Mouse (Mus musculus) testis, adult 2 months (tissue): Measurements from ENCODE around the gene Sorcs3.

Experiments used
- CTCF ChIP-seq: fragments of 200-500 bp; IDR thresholded peaks from 2 replicates; pipeline ENCODE4 v1.5.1; 2012; ENCODE audit warnings: low read depth, mild to moderate bottlenecking, inconsistent platforms, low read length, moderate library complexity; ENCODE audit not compliant: control insufficient read depth, insufficient read depth, insufficient replicate concordance
- POLR2A ChIP-seq: fragments of 200-500 bp; IDR thresholded peaks from 2 replicates; pipeline ENCODE4 v1.6.1; 2012; ENCODE audit warnings: low read depth, mild to moderate bottlenecking, inconsistent platforms, low read length, moderate library complexity; ENCODE audit not compliant: control insufficient read depth

DNA sequence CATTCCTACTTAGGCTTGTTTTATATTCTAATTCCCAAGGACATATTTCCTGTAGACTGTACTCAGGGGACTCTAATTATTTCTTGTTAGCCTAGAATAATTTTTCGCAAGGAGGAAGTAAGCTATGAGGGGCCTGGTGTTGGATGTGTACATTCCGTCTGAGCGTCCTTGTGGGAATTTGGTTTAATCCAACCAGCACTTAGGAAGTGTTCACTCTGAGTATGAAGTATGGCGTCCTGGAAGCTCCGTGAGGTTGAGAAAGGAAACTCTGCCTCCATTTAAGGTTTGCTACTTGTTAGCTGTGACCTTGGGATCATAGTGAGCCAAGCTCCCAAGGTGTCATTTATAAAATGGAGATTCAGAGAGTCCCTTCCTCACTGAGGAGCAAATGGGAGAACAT lies 132.3 kb downstream of the Sorcs3 start:
- TF ChIP-seq POLR2A (no peak), CTCF (no peak)
